Mouse (Mus musculus): Measurements from ENCODE around the gene Pttg1ip.

Gene Pttg1ip

DNA sequence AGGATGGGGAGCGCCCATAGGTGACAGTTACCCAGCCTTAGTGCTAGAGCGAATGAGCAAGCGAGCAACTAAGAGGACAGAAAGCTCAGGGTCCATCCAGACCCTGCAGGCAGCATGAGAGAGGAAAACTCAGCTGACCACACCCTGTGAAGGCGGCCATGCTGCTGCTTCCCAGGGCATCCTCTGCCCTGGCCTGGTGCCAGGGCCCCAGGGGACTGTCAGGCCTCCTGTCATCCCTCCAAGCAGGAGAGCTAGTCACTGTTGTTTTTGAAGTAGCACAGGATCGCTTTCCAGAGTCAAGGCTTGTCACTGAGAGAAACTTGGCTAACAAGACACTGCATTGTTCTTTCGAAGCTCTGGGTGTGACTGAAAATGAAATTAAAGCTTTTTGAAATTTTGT, 57.4 kb downstream of the Pttg1ip start:
- no peak for DNase-seq (ENCODE audit: low read depth, low spot score)

DNA sequence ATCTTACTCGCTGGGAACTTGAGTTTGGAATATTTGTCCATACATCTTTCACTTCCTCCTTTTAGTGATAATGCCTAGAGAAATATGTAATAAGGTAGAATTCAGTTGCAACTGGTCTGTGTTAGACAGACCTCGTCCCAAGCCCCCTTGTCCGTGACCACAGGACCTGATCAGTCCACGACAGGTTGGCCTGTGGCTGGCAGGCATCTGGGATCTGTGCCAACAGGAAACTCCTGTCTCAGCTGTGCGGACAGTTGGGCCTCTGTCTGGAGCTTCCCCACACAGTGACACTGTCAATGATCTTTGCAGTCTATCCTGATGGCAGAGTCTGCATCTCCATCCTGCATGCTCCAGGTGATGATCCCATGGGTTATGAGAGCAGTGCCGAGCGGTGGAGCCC, 61.6 kb downstream of the Pttg1ip start:
- DNase-seq (ENCODE audit: low read depth, low spot score): no peak

DNA sequence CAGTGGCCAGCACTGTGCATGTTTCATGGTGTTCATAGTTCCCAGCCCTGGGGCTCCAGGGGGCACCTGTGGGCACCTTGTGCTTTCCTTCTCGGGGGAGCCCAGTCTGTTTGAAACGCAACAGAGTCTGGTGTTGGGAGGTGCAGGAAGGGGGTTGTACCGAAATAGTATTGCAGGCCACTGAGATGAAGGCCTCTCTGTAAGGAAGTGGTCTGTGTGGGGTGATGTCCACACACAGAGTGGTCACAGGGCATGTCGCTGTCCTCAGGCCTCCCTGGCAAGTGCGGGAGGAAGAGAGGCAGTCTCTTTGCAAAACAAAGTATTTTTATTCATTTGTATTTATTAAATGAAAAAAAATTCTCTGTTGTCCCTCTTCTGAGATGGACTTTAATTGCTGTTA, 64.1 kb downstream of the Pttg1ip start:
- no peak for DNase-seq (ENCODE audit: low read depth, low spot score)

DNA sequence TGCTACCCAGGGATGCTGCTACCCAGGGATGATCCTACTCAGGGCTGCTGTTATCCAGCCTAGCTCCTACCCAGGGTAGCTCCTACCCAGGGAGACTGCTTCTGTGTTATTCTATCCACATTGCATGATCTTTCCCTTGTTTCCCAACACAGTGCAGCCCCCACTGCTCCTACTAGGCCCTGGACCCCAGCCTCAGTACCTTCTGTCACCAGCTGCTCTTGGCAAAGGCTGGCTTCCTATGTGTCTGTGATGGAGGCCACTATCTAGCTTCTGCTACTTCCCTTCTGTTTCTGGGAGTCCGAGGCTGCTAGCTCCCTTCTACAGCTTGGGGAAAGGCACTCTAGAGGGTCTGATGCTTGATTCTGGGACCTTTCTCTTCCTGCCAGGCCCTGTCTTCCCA, 65.9 kb downstream of the Pttg1ip start:
- no peak for DNase-seq (ENCODE audit: low read depth, low spot score)

DNA sequence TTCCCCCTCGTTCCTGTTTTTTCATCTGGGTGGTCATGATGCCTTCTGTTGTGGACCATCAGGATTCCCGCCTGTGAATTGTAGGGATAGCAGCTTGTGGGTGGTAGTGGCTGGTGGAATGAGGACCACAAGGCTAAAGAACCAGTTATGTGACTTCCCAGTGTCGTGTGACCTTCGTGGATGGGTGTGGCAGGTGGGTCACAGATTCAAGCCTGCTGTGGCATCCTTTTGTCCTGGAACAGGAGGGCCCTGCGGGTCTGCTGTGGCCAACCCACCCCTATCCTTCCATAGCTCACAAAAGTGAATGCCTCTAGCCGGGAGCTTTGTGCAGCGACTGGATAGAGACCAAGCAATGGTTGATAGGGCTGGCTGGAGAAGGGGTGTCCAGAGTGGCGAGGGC, 66.4 kb downstream of the Pttg1ip start:
- DNase-seq (ENCODE audit: low read depth, low spot score): no peak

Measured in A20 (cell line).